Mouse (Mus musculus): ENCODE measurements around the gene Hes1.

DNA sequence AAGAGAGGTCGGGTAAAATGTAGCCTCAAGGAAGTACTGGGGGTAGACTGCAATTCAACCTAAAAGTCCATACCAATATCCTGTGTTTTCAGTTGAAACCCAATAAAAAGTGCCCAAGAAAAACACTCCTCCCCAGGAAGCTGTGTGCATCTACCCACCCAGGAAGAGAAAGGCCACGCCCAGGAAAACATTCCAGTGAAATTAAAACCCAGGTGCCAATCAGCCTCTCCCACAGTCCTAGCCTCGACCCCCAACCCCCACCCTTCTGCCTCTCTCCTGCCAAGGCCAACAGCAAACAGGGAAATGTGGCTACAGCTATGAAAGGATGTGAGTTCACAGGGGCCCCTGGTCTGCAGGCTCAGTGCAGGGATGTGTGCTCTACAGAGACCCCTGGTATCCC lies 19.4 kb downstream of the Hes1 start:
- TF ChIP-seq CTCF (IDR thresholded peaks at IDR 0.05; ENCODE audit: low read depth, low read length) (no peak), POLR2A (IDR thresholded peaks at IDR 0.05; ENCODE audit: extremely low read depth, insufficient read depth, low read length) (no peak)

Measured in liver, adult 2 months (tissue).